Mouse (Mus musculus): ENCODE data around the gene Btnl6. TPM values are rescaled to one million over a fixed set of nuclear protein-coding genes. Genes with fewer than 3 reads are reported as not detected.
"Not testable (repeated sequence)": the region's sequence is repeated elsewhere in the genome, so short reads cannot be mapped to it uniquely, and the experiment has no call there.

Btnl6 gene
- polyA plus RNA-seq, 1 experiment = not detected

DNA sequence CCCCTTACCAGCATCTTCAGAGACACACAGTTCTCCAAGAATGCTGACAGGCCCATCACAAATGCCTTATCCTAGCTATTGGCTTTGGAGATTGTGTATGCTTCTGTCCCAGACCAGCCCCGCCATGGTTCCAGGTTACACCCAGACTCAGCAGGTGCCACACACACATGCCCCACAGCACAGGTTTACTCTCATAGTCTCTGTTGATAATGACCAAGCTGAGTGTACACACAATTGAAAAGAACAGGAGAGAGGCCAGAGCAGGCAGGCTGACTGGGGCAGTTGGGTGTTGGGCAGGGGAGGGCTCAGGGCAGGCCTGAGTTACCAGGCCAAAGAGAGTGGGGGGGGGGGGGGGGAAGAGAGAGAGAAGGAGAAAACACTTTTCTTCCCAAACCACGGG, 40.7 kb downstream of the Btnl6 start:
- 100% methylated on average over 1 of the region's 2 CpGs for WGBS
- Histone ChIP-seq H3K4me3 (ENCODE audit: insufficient read depth, low read depth, low read length) (no peak overlapping the region), H3K27ac (ENCODE audit: insufficient read depth, low read depth, low read length) (no peak overlapping the region), H3K4me1 (ENCODE audit: control insufficient read depth, insufficient read depth, low read length) (no peaks in the 10 kb centered on the region)
- TF ChIP-seq POLR2A (IDR thresholded peaks at IDR 0.05; ENCODE audit: insufficient read depth, low read depth, low read length) = no peak
- TF ChIP-seq CTCF (IDR thresholded peaks at IDR 0.05; ENCODE audit: insufficient read depth, low read depth, low read length) = no peak

DNA sequence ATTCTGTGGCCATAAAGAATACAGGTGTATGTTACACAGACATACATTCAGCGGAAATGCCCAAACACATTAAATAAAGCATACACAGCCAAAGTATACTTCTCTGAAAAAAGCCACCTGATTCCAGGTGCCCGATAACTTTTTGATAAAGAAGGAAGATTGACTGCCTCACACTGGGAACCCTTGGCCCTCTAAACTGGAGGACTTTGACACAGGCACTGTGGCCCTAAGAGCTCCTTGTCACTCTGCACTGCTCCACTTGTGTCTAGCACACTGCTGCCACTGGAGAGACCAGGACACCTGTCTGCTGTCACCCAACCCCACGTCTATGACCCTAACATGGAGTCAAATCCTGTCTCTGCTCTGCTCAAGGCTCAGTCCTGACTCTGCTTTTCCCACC, 42.1 kb downstream of the Btnl6 start:
- Histone ChIP-seq H3K4me3 (ENCODE audit: insufficient read depth, low read depth, low read length) (no peak overlapping the region), H3K4me1 (ENCODE audit: control insufficient read depth, insufficient read depth, low read length) (no peaks in the 10 kb centered on the region), H3K27ac (ENCODE audit: insufficient read depth, low read depth, low read length) (no peak overlapping the region)
- TF ChIP-seq POLR2A (IDR thresholded peaks at IDR 0.05; ENCODE audit: insufficient read depth, low read depth, low read length) (no peak), CTCF (IDR thresholded peaks at IDR 0.05; ENCODE audit: insufficient read depth, low read depth, low read length) (no peak)
- 80% methylated on average over 3 of the region's 3 CpGs for WGBS

DNA sequence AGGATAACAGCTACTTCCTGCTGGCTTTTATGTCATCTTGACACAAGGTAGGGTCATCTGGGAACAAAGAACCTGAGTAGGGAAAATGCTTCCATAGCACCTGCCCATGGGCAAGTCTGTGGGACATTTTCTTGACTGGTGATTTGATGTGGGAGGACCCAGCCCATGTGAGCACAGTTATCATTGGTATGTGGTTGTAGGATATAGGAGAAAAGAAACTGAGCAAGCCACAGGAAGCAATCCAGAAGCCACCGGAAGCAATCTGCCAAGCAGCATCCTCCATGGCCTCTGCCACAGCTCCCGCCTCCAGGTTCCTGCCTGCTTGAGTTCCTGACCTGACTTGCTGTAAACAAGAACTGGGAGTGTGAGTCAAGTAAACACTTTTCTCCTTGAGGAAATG, 46.7 kb downstream of the Btnl6 start:
- TF ChIP-seq CTCF (IDR thresholded peaks at IDR 0.05; ENCODE audit: insufficient read depth, low read depth, low read length) (no peak), POLR2A (IDR thresholded peaks at IDR 0.05; ENCODE audit: insufficient read depth, low read depth, low read length) (no peak)
- WGBS = 89% methylated on average over 2 of the region's 2 CpGs
- H3K4me3 ChIP-seq (ENCODE audit: insufficient read depth, low read depth, low read length) = no peak overlapping the region
- H3K4me1 ChIP-seq (ENCODE audit: control insufficient read depth, insufficient read depth, low read length) = no peaks in the 10 kb centered on the region
- no peak overlapping the region for H3K27ac ChIP-seq (ENCODE audit: insufficient read depth, low read depth, low read length)

DNA sequence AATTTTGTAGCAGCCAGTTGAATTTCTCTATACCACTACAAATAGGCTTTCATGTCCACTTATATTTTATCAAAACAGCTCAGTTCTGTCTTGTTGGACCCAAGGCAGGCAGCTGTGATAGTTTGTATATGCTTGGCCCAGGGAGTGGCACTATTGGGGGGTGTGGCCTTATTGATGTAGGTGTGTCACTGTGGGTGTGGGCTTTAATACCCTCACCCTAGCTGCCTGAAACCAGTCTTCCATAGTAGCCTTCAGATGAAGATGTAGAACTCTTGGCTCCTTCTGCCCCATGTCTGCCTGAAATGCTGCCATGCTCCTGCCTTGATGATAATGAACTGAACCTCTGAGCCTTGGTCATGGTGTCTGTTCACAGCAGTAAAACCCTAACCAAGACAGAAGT, 51.2 kb downstream of the Btnl6 start:
- H3K27ac ChIP-seq (ENCODE audit: insufficient read depth, low read depth, low read length); H3K4me3 ChIP-seq (ENCODE audit: insufficient read depth, low read depth, low read length); H3K4me1 ChIP-seq (ENCODE audit: control insufficient read depth, insufficient read depth, low read length): not testable (repeated sequence)

DNA sequence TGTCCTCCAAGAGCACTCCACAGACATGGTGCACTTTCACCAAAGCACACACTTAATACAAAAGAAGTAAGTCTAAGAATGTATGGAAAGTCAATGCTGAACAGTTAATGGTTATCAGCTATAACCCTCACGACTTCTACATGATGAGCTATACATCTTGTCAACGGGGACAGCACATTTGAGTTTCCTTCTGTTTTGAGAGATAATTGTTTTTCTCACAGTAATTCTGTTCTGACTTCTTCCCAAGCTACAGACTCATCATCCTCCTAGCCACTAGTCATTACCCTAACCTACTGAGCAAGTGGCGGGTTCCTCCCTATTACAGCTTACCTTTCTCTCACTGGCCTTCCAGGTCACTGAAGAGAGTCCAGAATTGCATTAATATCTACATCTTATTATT, 57.9 kb downstream of the Btnl6 start:
- Histone ChIP-seq H3K27ac (ENCODE audit: insufficient read depth, low read depth, low read length) (no peak overlapping the region), H3K4me3 (ENCODE audit: insufficient read depth, low read depth, low read length) (no peak overlapping the region), H3K4me1 (ENCODE audit: control insufficient read depth, insufficient read depth, low read length) (no peaks in the 10 kb centered on the region)
- WGBS = 89% methylated on average over 3 of the region's 3 CpGs
- TF ChIP-seq CTCF (IDR thresholded peaks at IDR 0.05; ENCODE audit: insufficient read depth, low read depth, low read length) (no peak), POLR2A (IDR thresholded peaks at IDR 0.05; ENCODE audit: insufficient read depth, low read depth, low read length) (no peak)

Other genes with a start within 250 kb of the Btnl6 start
- 508 and 641 TPM in 2 replicates for gene H2-Aa, start 229.5 kb downstream of the Btnl6 start, polyA plus RNA-seq (2012; ENCODE audit: insufficient read depth, insufficient read length, low replicate concordance, missing spikeins)
- gene H2-Eb1, start 211.5 kb downstream of the Btnl6 start, polyA plus RNA-seq (2012; ENCODE audit: insufficient read depth, insufficient read length, low replicate concordance, missing spikeins) = 452 TPM in 1 of 2 replicates, not detected in the other
- not detected in 2 replicates for gene H2-Eb2, start 191.7 kb downstream of the Btnl6 start, polyA plus RNA-seq (2012; ENCODE audit: insufficient read depth, insufficient read length, low replicate concordance, missing spikeins)
- not detected in 2 replicates for gene Btnl2, start 162.5 kb downstream of the Btnl6 start, polyA plus RNA-seq (2012; ENCODE audit: insufficient read depth, insufficient read length, low replicate concordance, missing spikeins)
- not detected in 2 replicates for gene Btnl1, start 140.2 kb downstream of the Btnl6 start, polyA plus RNA-seq (2012; ENCODE audit: insufficient read depth, insufficient read length, low replicate concordance, missing spikeins)
- not detected in 2 replicates for gene BC051142, start 118.5 kb downstream of the Btnl6 start, polyA plus RNA-seq (2012; ENCODE audit: insufficient read depth, insufficient read length, low replicate concordance, missing spikeins)
- gene Btnl4, start 40.0 kb downstream of the Btnl6 start, polyA plus RNA-seq (2012; ENCODE audit: insufficient read depth, insufficient read length, low replicate concordance, missing spikeins) = not detected in 2 replicates
- gene Notch4, start 46.9 kb upstream of the Btnl6 start, polyA plus RNA-seq (2012; ENCODE audit: insufficient read depth, insufficient read length, low replicate concordance, missing spikeins) = not detected in 2 replicates
- not detected in 2 replicates for gene Gpsm3, start 72.5 kb upstream of the Btnl6 start, polyA plus RNA-seq (2012; ENCODE audit: insufficient read depth, insufficient read length, low replicate concordance, missing spikeins)
- gene Pbx2, start 73.9 kb upstream of the Btnl6 start, polyA plus RNA-seq (2012; ENCODE audit: insufficient read depth, insufficient read length, low replicate concordance, missing spikeins) = not detected in 2 replicates
- gene Ager, start 80.5 kb upstream of the Btnl6 start, polyA plus RNA-seq (2012; ENCODE audit: insufficient read depth, insufficient read length, low replicate concordance, missing spikeins) = not detected in 2 replicates
- not detected in 2 replicates for gene Rnf5, start 86.3 kb upstream of the Btnl6 start, polyA plus RNA-seq (2012; ENCODE audit: insufficient read depth, insufficient read length, low replicate concordance, missing spikeins)
- gene Agpat1, start 86.9 kb upstream of the Btnl6 start, polyA plus RNA-seq (2012; ENCODE audit: insufficient read depth, insufficient read length, low replicate concordance, missing spikeins) = 342 TPM in 1 of 2 replicates, not detected in the other
- not detected in 2 replicates for gene Egfl8, start 98.6 kb upstream of the Btnl6 start, polyA plus RNA-seq (2012; ENCODE audit: insufficient read depth, insufficient read length, low replicate concordance, missing spikeins)
- gene Ppt2, start 111.2 kb upstream of the Btnl6 start, polyA plus RNA-seq (2012; ENCODE audit: insufficient read depth, insufficient read length, low replicate concordance, missing spikeins) = not detected in 2 replicates
- gene Prrt1, start 112.2 kb upstream of the Btnl6 start, polyA plus RNA-seq (2012; ENCODE audit: insufficient read depth, insufficient read length, low replicate concordance, missing spikeins) = not detected in 2 replicates
- not detected in 2 replicates for gene Fkbpl, start 127.4 kb upstream of the Btnl6 start, polyA plus RNA-seq (2012; ENCODE audit: insufficient read depth, insufficient read length, low replicate concordance, missing spikeins)
- gene Atf6b, start 129.8 kb upstream of the Btnl6 start, polyA plus RNA-seq (2012; ENCODE audit: insufficient read depth, insufficient read length, low replicate concordance, missing spikeins) = not detected in 2 replicates
- not detected in 2 replicates for gene Tnxb, start 153.2 kb upstream of the Btnl6 start, polyA plus RNA-seq (2012; ENCODE audit: insufficient read depth, insufficient read length, low replicate concordance, missing spikeins)
- not detected in 2 replicates for gene C4b, start 226.5 kb upstream of the Btnl6 start, polyA plus RNA-seq (2012; ENCODE audit: insufficient read depth, insufficient read length, low replicate concordance, missing spikeins)

Measured in olfactory bulb, adult 2 months (tissue).